Mouse (Mus musculus) testis, adult 2 months (tissue): Measurements from ENCODE around the gene Cebpb. TPM values are rescaled to one million over a fixed set of nuclear protein-coding genes. Genes with fewer than 3 reads are reported as not detected.

Source experiments
- H3K27ac ChIP-seq: fragments of 200-500 bp; 2 replicates; pipeline ENCODE4 v1.5.1; 2012; ENCODE audit warnings: low read depth, low read length; ENCODE audit not compliant: control insufficient read depth, insufficient read depth
- H3K27me3 ChIP-seq: fragments of 200-500 bp; 2 replicates; pipeline ENCODE4 v1.6.1; 2012; ENCODE audit warnings: mild to moderate bottlenecking, low read length, moderate library complexity; ENCODE audit not compliant: control insufficient read depth, insufficient read depth
- H3K36me3 ChIP-seq: fragments of 200-500 bp; 2 replicates; pipeline ENCODE4 v1.6.1; 2012; ENCODE audit warnings: mild to moderate bottlenecking, low read length; ENCODE audit not compliant: control insufficient read depth, insufficient read depth
- H3K4me1 ChIP-seq: fragments of 200-500 bp; 2 replicates; pipeline ENCODE4 v1.6.1; 2012; ENCODE audit warnings: low read length; ENCODE audit not compliant: control insufficient read depth, insufficient read depth
- H3K4me3 ChIP-seq: fragments of 200-500 bp; 2 replicates; pipeline ENCODE4 v1.5.1; 2012; ENCODE audit warnings: low read depth, mild to moderate bottlenecking, low read length, moderate library complexity, mixed read lengths; ENCODE audit not compliant: control insufficient read depth
- CTCF ChIP-seq: fragments of 200-500 bp; IDR thresholded peaks from 2 replicates; pipeline ENCODE4 v1.5.1; 2012; ENCODE audit warnings: low read depth, mild to moderate bottlenecking, inconsistent platforms, low read length, moderate library complexity; ENCODE audit not compliant: control insufficient read depth, insufficient read depth, insufficient replicate concordance
- POLR2A ChIP-seq: fragments of 200-500 bp; IDR thresholded peaks from 2 replicates; pipeline ENCODE4 v1.6.1; 2012; ENCODE audit warnings: low read depth, mild to moderate bottlenecking, inconsistent platforms, low read length, moderate library complexity; ENCODE audit not compliant: control insufficient read depth
- polyA plus RNA-seq: library from polyadenylated mRNA; depleted of rRNA; stranded (reverse); fragments of >200 nt; gene quantifications from 2 replicates; pipeline ENCODE4 v1.2.3, GENCODE M21; 2012

Gene Cebpb
- polyA plus RNA-seq, 1 experiment = 2.9 TPM

DNA sequence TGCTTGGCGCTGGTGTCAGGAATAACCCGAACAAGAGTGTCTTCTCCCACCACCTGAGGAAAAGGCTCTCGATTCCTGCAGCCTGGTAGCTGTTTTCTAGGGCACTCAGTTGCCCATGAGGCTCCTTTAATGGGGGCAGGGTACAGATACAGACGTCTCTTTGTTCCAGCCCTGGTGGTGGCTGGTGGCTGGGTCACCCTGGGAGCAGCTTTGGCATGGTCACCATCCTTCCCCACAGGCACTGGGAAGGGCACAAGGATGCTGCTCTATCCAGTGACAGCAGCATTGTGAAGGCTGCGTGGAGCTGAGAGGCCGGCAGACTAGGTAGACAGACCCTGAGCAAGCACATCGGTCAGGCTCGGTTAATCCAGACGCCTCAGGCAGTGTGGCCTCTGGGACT is 37.1 kb upstream of the Cebpb start:
- TF ChIP-seq CTCF = no peak
- TF ChIP-seq POLR2A = no peak
- Histone ChIP-seq H3K27ac (no peak overlapping the region), H3K27me3 (no peaks in the 10 kb centered on the region), H3K36me3 (no peaks in the 10 kb centered on the region), H3K4me3 (peak overlapping the region; percentile 53), H3K4me1 (peaks cover 3% of the 10 kb centered on the region)

DNA sequence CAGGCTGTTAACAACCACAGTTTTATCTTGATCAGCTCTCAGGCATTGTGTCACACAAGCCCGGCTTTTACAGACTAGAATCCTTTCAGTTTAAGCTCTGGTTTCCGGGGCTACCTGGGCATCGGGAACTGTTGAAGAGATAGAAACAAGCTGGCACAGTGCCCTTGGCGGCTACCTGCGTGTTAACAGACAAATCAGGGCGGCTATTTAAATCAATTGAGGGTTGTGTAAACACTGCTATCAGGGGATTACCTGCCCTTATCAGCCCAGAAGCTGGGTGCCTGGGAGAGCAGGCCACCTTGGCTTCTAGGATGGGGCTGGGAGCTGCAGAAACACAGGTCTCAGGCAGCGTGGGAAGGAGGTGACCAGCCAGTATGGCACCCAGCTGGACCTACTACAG is 36.0 kb upstream of the Cebpb start:
- no peaks in the 10 kb centered on the region for H3K27me3 ChIP-seq
- no peak; the same call in 1 of the 2 replicates for TF ChIP-seq POLR2A
- no peak for TF ChIP-seq CTCF

DNA sequence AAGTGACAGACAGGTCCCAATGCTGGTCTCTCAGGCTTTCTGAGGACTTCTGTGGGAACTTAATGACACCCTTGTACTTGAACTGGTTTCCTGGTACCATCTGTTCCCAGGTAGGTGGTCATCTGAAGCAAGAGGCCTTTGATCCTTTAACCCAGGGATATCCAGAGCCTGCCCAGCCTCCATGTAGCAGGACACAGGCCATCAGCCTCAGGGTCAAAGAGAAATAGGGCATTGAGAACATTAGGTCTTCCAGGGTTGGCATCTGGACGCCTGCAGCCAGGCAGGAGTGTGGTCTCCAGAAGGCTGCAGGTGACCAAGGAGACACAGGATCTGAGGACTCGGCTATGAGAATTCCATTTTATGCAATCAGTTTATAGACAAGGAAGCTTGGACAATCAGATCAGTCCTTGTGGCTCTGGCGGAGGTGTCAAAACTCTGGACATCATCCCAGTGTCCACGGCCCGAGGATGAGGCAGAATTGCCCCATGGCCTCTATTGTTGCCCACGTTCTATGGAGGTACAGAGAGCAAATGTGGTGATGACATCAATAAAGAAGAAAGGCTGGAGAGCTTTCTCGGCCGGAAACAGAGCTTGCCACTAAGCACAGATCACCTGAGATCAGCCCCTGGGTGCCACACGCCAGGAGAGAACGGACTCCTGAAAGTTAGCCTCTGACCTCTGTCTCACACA is 33.7 kb upstream of the Cebpb start:
- peaks cover 8% of the 10 kb centered on the region for H3K4me1 ChIP-seq
- H3K36me3 ChIP-seq = no peaks in the 10 kb centered on the region
- no peak for TF ChIP-seq POLR2A
- TF ChIP-seq CTCF = no peak
- no peaks in the 10 kb centered on the region for H3K27me3 ChIP-seq
- no peak overlapping the region for H3K4me3 ChIP-seq
- H3K27ac ChIP-seq = no peak overlapping the region

More for the DNA sequence above, 36.0 kb upstream of the Cebpb start:
- Histone ChIP-seq H3K36me3 (no peaks in the 10 kb centered on the region), H3K27ac (no peak overlapping the region), H3K4me1 (peaks cover 3% of the 10 kb centered on the region), H3K4me3 (peak overlapping the region; percentile 53; the same call in 1 of the 2 replicates)

DNA sequence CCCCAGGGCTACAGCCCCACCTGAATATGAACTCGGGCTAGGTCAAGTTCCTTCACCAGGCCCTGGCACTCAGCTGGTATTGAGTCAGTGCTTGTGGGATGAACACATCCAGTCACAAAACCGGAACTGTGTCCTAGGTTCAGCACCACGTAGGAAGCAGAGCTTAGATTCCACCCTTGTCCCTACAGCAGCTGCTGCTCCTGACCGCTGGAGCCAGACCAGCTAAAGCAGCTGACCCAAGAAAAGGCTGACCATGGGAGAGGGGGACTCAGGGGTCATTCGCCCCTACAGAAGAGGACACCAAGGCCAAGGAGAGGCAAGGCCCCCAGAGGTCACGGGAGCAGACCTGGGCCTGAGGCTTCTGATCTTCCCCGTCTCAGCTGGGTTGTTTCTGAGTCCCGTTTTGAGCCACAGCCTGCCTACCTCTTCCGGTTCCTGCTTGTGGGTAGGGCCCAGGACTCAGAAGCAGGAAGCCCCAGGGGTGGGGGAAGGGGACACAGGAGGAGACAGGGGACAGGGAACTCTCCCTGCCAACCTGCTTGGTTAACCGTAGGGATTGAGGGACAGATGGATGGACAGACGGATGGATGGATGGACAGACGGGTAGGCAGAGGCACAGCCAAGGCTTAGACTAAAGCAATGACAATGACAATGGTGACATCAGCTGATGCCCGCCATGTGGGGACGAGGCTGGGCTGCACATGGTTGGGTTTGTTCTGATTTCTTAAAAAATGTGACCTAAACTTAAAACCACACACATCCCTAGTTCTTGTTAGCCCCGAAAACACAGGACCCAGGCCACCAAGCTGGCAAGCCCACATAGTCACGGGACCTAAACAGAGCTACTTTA is 31.9 kb upstream of the Cebpb start:
- H3K4me1 ChIP-seq = peaks cover 16% of the 10 kb centered on the region

DNA sequence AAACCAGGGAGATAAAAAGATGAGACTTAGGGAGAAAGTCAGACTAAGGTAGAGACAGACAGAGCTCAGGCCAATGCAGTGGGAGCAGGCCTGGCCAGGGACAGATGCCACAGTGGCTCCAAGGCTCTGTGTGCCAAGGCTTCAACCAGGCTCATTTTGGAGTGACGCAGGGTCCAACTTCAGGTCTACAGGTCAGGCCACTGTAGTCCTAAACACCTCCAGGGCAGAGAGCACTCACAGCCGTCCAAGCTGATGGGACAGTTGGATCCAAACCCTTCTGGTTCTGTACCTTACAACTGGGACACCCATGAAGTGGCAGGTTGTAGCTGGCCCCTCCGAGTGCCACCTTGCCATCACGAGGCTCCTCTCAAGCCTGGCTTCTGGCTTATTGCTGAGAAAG is 30.7 kb upstream of the Cebpb start:
- H3K36me3 ChIP-seq = no peaks in the 10 kb centered on the region
- no peak overlapping the region for H3K27ac ChIP-seq
- peaks cover 17% of the 10 kb centered on the region for H3K4me1 ChIP-seq
- no peaks in the 10 kb centered on the region for H3K27me3 ChIP-seq
- TF ChIP-seq CTCF = no peak
- no peak for TF ChIP-seq POLR2A
- no peak overlapping the region for H3K4me3 ChIP-seq

More for the DNA sequence above, 31.9 kb upstream of the Cebpb start:
- Histone ChIP-seq H3K4me3 (no peak overlapping the region), H3K27ac (no peak overlapping the region), H3K36me3 (no peaks in the 10 kb centered on the region), H3K27me3 (no peaks in the 10 kb centered on the region)
- no peak for TF ChIP-seq POLR2A
- no peak for TF ChIP-seq CTCF

DNA sequence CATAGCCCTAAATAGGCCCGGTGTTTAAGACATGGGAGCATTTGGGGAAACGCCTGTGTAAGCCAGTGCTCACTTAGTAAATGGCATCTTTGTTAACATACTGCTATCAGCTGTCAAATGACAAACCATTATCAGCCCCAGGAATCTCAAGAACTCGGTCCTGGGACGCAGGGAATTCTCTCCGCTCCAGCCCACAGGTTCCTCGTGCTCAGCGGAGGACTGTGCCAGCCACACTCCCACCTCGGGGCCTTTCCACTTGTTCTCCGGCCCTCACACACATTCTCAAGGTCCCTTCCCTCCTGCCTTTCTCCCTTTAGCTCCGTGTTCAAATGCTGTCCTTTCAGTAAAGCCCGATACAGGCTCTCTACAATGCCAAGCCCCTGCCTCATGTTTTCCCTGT is 30.0 kb upstream of the Cebpb start:
- peaks cover 16% of the 10 kb centered on the region for H3K4me1 ChIP-seq
- H3K27ac ChIP-seq = no peak overlapping the region
- H3K36me3 ChIP-seq = no peaks in the 10 kb centered on the region
- TF ChIP-seq CTCF (no peak), POLR2A (no peak)
- H3K4me3 ChIP-seq = no peak overlapping the region
- no peaks in the 10 kb centered on the region for H3K27me3 ChIP-seq

DNA sequence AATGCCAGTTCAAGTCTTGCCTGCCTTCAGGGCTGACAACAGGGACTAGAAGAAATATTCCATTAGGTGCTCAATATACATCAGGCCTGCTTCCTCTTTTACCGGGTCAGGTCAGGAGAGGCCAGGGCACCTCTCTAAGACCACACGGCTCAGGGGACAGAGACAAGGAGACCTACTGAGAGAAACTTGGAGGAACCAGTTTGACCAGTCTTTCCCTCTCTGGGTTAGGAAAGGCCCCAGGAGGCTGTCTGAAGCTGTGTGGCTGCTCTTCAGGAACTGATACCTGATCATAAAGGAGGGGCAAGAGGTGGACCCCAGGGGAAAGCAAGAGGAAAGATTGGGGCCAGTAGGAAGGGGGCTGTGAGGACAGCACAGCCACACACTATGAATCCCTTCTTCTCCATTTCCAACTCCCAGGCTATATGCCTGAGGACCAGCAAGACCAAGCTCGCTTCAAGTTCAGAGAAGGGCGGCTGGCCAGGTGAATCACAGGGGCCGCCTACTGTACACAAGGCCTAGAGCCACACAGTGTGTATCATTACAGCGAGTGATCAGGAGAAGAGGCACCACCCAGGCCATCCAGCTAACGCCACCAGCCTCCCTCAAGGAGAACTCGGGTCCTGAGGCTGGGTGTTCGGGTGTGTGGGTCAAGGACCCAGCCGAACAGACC is 29.4 kb upstream of the Cebpb start:
- H3K4me1 ChIP-seq = peaks cover 16% of the 10 kb centered on the region
- no peaks in the 10 kb centered on the region for H3K36me3 ChIP-seq
- TF ChIP-seq POLR2A (no peak), CTCF (no peak)
- H3K27ac ChIP-seq = no peak overlapping the region
- H3K4me3 ChIP-seq = peak overlapping the region; percentile 86
- no peaks in the 10 kb centered on the region for H3K27me3 ChIP-seq
